Mouse (Mus musculus): ENCODE results near the gene Mat2b.
"Not testable (repeated sequence)": the region's sequence is repeated elsewhere in the genome, so short reads cannot be mapped to it uniquely, and the experiment has no call there.

Mat2b gene

DNA sequence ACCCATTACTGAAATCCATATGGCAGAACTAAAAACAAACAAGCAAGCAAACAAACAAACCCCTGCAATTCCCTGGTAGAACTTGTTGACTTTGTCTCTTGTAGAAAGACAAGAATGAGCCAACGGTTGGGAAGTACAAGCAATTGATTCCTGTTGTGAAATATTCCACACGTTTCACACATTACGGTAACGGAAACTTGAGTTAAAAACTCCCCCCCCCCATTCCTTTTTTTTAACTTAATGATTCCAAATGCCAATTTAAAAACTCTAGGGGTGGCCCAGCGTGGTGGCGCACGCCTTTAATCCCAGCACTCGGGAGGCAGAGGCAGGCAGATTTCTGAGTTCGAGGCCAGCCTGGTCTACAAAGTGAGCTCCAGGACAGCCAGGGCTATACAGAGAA is at the start of gene Mat2b:
Gene Mat2b (minus strand): TSS at position 101 of the 400 bp plus-strand sequence.
- no peak for DNase-seq (ENCODE audit: low spot score)

DNA sequence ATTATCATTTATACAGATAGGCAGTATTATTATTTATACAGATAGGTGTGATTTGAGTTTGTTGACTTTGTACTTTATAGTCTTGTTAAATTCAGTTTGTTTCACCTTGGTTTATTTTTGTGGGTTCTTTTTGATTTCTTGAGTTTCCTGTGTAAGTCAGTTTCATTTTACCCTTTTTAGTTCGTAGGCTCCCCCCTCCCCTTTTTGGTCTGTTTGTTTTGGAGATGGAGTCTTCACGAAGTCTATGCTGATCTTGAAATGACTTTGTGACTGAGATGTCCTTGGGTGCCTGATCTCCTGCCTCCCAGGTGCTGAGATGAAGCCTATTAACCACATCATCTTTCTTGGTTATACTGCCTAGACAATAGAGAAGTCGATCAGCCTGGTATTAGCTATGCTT is 49.3 kb upstream of the Mat2b start:
- no peak for DNase-seq (ENCODE audit: low spot score)

DNA sequence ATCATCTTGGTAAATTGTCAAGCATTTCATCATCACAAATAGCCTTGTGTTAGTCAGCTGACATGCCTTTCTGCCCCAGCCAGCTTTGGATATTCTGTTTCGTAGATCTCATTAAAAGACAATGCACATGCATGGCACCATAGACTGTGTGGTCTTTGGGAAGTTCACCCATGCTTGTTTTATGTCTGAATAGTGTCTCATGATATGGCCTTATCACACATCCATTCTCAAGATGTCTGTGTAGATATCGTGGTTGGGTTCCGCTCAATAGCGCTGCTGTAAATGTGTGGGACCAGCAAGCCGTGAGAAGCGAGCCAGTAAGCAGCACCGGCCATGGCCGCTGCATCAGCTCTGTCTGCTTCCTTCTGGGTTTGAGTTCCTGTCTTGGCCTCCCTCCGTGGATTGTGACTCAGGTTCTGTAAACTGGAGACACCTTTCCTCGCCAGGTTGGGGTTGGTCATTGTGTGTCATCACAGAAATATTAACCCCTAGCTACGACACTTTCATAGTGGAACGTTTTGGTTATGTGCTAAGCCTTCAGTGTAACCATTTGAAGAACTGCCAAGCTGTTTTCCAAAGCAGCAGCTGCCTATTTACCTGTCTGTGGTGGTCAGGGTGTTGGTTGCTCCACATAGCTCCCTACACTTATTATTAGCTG is 46.7 kb upstream of the Mat2b start:
- DNase-seq (ENCODE audit: low spot score) = no peak

DNA sequence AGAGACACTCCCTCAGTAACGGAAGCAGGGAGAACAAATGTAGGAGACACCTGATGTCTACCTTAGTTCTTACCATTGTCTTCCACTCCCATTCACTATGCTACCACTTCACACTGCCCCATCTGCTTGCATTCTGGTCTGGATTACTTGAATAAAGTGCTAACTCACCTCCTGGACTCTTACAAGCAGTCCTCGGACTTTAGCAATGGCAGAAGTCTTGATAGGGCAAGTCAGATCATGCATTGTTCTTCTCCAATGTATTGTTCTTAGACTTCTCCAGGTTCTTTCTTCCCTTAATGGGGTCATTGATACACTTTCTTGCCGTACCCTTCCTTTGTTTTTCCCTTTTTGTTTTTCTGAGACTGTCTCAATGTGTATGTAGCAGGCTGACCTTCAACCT is 42.4 kb upstream of the Mat2b start:
- DNase-seq (ENCODE audit: low spot score) = no peak

DNA sequence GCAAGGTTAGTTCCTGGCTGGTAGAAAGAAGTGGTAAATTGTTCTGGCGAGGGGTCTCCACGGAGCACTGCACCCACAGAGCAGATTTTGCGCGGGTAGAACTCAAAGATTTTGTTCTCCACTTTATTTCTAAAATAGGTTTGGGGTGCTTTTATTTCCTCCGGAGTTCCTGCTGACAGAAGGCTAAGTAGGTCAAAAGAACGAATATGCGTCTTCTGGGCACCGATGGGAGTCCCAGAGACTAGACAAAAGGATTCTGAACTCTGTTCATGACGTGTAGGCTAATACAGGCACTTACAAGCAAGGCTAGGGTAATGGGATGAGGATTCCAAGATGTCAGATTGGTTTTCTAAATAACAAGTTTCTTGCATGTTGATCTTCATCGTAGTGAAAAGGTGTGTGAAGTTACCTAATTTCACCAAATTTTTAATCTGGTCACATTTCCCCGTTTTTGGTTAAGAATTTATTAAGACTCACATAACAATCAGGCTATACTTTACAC is 39.3 kb upstream of the Mat2b start:
- no peak for DNase-seq (ENCODE audit: low spot score)

DNA sequence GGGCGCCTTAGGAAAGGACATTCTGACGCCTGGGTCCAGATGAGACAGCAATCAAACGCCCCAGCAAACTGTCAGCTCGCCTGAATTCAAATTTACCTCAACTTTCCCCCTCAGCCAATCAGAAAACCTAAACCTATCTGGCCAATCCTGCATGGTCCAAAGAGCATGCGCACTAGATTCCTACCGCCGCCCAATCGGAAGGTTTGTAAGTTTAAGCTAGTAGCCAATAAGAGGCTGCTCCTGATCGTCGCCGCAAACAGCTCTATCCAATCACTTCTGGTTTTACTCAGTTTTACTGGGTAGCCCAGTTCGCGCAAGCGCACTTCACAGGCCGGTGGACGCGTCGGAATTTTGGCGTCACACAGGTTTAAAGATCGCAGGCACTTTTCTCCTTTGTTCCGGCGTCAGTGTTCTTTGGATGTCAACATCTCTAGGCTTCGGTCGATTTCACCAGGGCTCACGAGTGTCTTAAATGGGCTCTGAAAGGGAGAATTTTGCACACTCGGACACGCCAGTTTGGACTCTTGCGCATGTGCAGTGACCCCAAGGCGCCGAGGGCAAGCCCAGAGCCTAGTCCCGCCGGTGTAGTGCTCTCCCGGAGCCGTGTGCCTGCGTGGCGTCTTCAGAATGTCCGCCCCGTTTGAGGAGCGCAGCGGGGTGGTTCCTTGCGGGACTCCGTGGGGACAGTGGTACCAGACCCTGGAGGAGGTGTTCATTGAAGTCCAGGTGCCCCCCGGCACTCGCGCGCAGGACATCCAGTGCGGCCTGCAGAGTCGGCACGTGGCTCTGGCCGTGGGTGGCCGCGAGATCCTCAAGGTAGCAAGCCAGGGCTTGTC is 38.6 kb upstream of the Mat2b start, which contains the start of the genes Hmmr and Nudcd2:
Gene Hmmr (minus strand): TSS at position 84 of the 836 bp plus-strand sequence.
Gene Nudcd2 (plus strand): TSS at position 329 of the 836 bp plus-strand sequence.
- peak; percentile 89 for DNase-seq (ENCODE audit: low spot score)

DNA sequence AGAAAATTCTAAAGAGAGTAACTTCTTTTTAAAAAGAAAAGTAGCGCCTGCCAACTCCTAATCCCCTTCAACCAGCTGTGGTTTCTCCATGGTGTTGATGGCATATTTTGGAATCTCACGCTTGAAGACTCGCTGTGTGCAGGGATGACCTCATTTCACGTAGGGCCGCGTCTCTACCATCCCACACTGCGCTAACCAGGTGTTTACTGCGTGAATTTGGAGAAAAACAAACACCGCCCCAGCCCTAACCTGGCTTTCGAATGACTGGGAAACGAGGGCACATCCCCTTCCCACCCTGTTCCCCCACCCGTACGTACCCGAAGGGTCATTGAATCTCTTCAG is 38.0 kb upstream of the Mat2b start:
- no peak for DNase-seq (ENCODE audit: low spot score)

DNA sequence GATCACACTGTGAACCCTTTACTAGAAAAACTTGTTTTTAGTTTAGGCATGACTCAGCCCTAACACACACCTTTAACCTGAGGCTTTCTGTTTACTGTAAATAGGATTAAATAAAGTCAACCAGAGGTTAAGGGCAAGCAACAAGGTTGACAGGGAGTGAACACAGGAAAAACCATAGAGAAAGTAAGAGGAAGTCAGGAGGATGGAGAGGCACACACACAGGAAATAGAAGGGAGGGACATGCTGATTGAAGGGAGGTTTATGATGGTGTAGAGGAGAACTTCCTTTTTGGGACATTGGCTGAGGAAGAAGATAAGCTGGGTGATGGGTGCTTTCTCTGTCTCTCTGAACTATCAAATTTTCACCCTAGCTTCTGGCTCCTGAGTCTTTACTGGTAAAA is 23.3 kb upstream of the Mat2b start:
- DNase-seq (ENCODE audit: low spot score) = no peak

DNA sequence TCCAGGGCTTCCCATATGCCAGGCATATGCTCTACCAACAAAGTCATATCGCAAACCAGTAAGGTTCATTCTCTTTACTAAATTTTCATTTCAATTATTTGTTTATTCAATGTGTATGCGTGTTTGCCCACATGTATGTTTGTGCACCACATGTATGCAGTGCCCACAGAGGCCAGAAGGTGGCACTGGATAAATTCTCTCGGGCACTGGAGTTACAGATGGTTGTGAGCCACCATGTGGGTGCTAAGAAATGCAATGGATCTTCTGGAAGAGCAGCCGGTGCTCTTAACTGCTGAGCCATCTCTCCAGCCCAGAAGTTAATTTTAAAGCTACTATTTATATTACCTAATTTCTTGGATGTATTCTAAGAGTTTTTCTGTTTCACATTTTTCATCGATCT is 20.5 kb upstream of the Mat2b start:
- DNase-seq (ENCODE audit: low spot score) = no peak

DNA sequence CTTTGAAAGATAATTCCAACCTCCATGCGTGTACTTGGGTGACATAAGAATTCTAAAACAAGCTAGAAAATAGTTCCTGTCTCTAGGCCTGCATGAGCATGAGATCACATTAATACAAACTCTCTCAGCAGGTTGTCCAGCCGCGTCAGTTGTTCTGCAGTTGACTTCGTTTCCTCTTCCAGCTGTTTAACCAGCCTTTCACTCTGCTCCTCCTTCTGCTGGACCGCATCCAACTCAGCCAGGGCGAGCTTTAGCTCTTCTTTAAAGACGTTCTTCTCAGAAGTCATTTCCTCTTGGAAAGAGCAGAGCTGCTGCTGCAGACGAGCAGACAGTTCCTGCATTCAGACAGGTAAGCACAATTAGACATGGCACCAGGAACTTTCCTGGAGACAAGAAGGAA is 18.9 kb upstream of the Mat2b start:
- DNase-seq (ENCODE audit: low spot score) = no peak

DNA sequence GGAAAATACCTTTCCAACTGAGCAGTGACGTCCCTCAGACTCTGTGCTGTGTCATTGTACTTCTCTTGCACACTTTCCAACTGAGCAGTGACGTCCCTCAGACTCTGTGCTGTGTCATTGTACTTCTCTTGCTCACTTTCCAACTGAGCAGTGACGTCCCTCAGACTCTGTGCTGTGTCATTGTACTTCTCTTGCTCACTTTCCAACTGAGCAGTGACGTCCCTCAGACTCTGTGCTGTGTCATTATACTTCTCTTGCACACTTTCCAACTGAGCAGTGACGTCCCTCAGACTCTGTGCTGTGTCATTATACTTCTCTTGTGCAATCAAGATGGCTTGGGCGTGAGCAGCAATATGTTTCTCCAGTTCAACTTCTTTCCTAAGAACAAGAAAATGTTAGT is 14.9 kb upstream of the Mat2b start:
- DNase-seq (ENCODE audit: low spot score) = not testable (repeated sequence)

DNA sequence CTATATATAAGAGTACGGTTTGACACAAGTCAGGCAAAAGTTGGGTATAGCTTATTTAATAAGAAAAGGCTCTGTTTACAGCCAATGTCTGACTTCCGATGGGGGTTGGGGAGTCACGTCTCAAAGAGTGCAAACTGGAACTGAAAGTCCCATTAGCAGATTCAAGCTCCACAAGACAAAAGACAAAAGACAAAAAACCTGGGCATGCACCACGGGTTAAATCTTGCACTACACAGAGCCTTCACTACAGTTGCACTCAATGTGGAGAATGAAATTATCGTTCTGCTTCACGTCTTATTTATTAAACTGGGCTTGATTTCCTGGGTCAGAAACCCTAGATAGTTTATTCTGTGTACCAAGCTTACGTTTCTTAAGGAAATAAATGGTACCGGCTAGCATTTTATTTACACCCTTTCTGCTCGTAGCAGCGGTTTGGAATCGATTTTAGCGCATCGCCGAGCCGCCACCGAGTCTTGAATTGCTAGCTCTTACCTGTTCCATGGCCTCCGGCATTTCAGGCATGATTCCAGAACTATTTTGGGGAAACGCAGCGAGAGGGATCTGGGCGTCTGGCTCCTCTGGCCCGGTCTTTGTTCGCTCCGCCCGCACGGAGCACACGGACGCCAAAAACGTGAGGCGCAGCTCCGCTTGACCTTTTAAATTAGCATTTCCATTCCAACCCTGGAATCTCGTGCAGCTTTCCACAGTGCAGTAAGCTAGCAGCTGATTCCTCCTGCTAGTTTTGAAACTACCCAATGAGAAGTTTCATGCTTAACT is 504 bp downstream of the Mat2b start:
- peak; percentile 38 for DNase-seq (ENCODE audit: low spot score)

DNA sequence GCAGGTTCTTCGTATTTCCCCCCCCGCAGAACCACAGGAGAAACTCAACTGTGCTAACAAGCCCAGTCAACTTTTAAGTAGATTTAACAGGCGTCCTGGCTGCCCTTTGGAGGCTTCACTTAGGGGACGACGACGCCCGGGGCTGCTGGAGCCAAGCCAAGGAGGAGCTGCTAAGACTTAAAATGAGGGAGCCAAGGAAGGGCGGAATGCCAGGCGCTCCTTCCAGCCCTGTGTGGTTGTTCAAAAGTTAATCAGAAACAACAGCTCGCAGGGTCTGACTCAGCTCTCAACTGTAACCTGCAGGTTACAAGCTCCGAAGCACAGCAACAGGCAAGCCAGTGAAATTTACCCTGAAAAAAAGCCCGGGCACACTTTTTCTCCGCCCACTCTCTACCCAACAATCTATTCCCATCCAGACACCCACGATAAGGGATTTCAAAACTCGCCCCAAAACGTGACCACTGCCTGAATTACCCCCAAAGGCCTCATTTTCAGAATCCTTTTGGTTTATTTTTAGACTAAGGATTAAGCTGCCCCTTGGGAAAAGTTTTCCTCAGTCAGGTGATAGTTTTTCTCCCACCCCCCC is 1.5 kb downstream of the Mat2b start:
- peak; percentile 53 for DNase-seq (ENCODE audit: low spot score)

DNA sequence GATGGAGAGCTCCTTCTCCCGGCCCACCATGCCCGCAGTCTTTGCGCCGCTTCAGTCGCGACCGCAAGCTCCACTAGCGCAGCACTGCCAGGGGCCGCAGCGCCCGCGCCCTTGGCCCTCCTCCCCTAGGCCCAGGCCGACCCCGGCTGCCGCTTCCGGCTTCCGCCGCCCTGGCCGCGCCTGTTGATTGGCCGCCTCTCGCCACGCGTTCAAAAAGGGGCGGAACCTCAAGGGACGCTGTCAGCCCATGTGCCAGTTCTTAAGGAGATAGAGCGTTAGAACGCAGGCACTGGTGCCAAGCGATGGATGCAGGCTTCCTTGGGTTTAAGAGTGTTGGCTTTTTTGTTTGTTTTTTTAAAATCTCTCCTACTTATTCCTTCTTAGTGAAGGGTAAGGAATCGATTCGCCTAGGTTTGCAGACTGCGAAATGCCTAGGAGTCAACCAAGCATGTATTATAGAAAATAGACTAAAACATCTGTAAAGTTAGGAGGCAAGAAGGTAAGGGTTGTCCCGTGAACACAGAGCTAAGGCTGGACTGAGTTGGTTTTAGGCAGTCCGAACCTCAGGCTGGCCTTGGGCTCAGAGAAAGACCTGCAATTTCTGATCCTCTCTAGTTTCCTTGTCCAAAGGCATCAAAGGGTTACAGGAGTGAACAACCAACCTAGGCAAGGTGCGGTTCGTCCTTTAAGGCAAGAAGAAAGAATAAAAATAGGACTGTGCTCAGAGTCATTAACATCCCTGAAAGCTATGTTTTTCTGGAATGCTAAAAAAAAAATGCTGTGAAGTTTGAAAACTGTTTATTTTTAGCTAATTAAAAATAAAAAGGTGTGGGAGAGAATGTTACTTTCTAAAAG is 2.3 kb downstream of the Mat2b start:
- peak; percentile 92 for DNase-seq (ENCODE audit: low spot score)

DNA sequence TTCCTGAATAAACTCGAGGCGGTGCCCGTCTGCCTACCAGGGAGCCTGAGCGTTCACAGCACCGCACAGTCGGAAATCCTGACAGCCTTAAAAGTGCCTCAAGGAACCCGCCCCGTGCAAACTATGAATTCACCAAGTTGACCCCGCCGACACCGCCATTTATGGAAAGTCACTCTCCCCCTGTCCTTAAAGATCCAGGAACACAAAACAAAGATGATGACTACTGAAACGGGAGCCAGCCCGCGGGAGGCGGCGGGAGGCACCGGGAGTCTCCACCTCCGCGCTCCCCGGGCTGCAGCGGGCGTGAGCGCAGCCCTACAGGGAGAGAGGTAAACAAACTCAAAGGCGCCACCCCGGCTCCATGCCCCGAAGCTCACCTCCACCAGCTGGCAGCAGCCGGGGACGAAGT is 2.9 kb downstream of the Mat2b start:
- DNase-seq (ENCODE audit: low spot score) = no peak

DNA sequence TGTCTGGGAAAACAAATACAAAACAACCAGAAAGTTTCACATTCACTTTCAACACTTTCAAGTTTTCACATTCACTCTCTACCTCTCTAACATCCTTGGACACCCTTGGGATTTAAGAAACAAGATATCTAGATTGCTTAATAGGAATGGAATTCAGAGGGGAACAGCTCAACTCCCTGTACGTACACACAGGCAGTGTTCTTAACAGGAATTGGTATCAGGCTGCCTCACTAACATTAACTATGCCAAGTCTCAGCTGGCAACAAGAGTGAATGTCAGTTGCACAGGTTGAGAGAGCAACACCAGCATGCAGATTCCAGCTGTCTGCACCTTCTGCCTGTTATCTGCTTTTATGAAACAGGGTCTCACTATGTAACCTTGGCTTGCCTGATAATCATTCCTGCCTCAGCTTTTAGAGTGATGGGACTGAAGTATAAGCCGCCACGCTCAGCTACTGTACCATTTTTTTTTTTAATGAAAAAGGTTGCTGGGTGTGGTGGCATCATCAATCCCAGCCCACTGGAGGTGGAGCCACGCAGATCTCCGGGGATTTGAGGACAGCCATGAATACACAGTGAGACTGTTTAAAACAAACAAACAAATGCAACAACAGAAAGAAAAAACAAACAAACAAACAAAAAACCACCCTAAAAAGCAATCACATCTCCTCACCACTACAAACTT is 4.4 kb downstream of the Mat2b start:
- DNase-seq (ENCODE audit: low spot score) = no peak

DNA sequence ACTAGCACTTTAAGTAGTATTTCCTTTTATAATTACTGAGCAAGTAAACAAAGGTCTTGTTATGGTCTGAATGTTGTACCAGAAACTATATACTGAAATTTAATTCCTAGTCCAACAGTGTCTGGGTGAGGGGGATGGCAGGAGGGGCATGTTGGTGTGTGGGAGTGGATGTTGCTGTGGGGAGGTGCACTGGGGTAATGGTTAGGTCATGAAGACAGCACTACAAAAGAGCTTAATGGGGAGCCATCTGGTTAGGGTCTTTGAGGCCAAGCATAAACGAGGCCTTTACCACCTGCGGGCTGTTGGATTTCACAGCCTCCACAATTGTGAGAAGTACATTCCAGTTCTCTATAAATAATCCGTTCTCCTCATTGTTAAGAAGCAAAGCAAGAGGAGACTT is 11.7 kb downstream of the Mat2b start:
- no peak for DNase-seq (ENCODE audit: low spot score)

DNA sequence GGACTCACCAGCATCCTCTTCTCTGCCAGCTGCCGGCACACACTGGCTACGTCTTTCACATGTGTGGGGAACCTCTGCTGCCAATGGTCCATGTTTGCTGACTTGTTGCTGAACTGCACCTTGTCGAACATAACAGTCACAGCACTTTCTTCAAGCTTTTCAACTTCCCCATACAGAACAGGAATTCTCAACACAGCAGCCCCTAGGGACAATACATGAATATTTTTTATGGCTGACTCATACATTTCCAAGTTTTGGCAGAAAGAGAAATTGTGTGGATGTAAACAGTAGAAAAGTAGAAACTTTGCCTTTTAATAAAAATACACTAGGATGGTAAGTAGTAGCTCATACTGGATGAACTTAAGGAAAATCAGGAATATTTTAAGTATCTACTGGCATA is 12.5 kb downstream of the Mat2b start:
- DNase-seq (ENCODE audit: low spot score) = no peak

DNA sequence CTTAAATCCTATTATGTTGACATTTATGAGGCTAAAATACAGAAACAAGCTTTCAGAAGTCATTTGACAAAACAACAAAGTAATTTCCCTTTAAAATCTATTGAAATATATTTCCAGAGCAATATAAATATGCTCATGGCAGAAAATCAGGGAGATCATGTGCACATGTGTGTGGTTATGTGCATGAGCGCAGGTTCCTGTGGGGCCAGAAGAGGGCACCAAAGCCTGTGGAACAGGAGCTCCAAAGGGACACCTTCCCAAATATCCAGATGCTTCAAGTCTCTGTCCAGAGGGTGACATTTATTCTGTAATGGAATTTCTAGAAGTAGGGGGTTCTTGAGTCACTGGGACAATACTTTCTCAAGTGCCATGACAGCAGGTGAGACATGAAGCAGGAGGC is 17.8 kb downstream of the Mat2b start:
- DNase-seq (ENCODE audit: low spot score) = no peak

DNA sequence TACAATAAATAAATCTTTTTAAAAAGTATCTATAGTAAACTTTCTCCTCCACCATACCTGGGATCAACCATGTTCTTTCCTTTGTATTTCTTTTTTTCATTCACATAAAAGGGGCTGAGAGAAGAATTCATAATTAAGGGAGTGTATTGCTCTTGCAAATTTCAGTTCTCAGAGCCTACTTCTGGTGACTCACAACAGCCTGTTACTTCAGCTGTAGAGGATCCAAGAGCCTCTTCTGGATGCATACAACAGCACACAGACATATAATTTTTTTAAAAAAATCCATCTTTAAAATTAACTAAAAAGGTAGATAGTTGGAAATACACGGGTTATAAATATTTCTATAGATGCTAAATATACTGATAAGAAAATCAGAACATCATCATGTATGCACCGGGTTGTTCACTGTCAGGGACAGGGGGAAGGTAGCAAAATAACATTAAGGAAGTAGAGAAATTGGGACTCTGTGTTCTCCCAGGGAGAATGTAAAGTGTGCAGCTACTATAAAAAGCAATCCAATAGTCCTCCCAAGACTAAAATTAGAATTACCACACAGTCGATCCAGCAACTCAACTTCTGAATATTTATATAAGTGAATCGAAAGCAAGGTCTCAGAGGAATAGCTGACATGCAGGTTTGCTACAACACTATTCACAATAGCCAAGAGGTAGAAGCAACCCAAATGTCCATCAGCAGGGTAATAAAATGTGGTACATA is 19.8 kb downstream of the Mat2b start:
- no peak for DNase-seq (ENCODE audit: low spot score)

All from spleen, adult 12 weeks (tissue).